Mouse (Mus musculus) layer of hippocampus, adult 11-12 months (tissue): ENCODE results near the gene Tmem120a.

Experiments
- DNase-seq: peaks from one replicate; pipeline ENCODE4 v3.0.0; 2022; ENCODE audit warnings: low spot score

Tmem120a gene

DNA sequence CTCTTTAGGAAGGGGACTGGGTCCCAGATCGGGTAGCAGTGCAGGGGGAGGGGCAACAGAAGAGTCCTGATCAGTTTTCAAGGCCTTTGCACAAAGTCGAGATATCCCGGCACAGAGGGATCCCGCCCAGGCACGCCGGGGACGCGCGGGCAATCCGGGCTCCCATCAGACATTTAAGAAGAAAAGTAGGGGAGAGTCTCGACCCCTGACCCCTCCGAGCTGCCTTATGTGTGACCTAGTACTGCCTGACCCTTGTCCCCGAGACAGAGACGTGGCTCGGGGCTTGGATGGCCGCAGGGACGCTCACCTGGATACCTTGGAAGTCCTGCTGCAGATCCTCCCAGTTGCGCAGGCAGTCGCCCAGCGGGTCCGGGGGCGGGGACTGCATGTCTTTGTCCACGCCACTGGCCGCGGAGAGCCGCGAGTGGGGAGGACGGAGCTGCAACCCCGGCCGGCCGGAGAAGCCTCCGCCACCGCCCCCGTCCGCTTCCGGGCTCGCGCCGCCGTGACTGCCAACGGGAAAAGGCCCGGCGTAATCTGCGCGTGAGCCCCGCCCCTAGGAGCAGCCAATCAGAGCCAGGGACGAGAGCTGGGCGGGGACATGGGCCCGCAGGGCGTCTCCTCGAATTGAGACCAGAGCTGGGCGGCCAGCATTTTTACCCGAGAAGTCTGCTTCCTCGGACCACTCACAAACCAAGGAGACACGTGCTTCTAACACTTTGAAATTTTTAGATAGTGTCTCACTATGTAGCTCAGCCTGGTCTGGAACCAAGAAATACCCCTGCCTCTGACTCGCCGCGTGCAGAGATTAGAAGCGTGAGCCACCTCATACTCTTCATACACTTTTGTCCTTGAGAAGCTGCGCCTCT lies at the start of gene Tmem120a:
Gene Tmem120a, minus strand, starts transcription at position 708 of the 869 bp plus-strand sequence.
- peak; percentile 94 for DNase-seq

DNA sequence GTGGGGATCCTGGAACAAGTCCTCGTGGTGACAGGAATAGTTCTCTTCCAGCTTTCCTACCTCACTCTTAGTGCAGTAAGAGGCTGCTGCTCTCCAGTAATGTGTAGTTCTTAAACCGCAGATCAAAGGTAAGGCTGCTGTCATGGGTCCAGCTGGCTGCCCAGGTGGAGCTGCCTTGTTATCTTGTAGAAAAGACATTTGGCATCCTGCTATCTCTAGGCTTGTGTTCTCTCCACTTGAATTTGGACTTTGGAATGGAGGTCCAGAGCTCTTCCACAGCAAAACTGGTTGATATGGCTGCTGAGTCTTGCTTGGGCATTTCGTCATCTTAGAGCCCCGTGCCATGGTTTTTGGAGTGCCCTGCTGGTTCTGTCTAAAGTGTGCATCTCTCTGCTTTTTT lies 38.7 kb upstream of the Tmem120a start:
- DNase-seq: no peak

- DNase-seq: no peak
Measured at GRCm38 (mm10) chr5:135780331-135780730, 36.1 kb upstream of the Tmem120a start.

- DNase-seq: peak; percentile 100
Measured at GRCm38 (mm10) chr5:135778471-135779445, 34.5 kb upstream of the Tmem120a start, which contains the start of gene Mdh2. TSS of gene Mdh2 (plus strand) at chr5:135778480.

GRCm38 (mm10) chr5:135777796-135778470 lies 33.7 kb upstream of the Tmem120a start, which contains the start of gene Styxl1:
TSS of gene Styxl1 (minus strand) at chr5:135778385.
- DNase-seq: no peak

- no peak for DNase-seq
Measured at GRCm38 (mm10) chr5:135776546-135776945, 32.3 kb upstream of the Tmem120a start.

- DNase-seq: no peak
Measured at GRCm38 (mm10) chr5:135772519-135772918, 28.3 kb upstream of the Tmem120a start.

GRCm38 (mm10) chr5:135764971-135765370 lies 20.7 kb upstream of the Tmem120a start:
- no peak for DNase-seq

- DNase-seq: peak; percentile 80
Measured at GRCm38 (mm10) chr5:135763526-135763925, 19.3 kb upstream of the Tmem120a start.

DNA sequence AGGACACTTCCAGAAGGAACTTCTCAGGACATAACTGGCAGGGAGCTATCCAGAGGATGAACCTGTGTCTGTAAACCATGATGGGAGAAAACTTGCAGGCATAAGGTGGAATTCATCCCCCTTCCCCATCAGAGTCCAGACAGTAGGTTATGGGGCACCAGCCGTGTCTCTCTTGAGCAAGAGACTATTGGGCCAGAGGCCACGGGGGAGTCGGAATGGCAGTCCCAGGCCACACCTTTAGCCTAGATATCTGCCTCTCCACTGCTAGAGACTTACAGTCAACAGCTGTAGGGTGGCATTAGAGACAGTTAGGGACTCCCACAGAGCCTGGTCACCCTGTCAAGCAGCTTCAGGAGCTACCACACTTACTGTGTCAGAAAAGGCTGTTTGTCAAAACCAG lies 17.6 kb upstream of the Tmem120a start:
- no peak for DNase-seq

- DNase-seq: no peak
Measured at GRCm38 (mm10) chr5:135751595-135751994, 7.3 kb upstream of the Tmem120a start.

- DNase-seq: no peak
Measured at GRCm38 (mm10) chr5:135751041-135751440, 6.8 kb upstream of the Tmem120a start.

DNA sequence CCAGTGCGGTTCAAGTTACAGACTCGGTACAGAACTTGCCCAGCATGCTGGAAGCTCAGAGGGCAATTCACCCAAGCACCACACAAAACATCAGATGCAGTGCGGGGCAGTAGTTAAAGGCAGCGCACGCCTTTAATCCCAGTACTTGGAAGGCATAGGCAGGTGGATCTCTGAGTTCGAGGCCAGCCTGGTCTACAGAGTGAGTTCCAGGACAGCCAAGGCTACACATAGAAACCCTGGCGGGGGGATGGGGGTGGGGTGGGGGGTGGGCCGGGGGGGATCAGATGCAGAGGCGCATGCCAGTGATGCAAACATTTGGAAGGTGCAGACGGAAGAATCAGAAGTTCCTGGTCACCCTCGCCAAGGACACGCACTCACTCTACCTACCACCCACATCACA lies 494 bp upstream of the Tmem120a start:
- no peak for DNase-seq

- DNase-seq: no peak
Measured at GRCm38 (mm10) chr5:135742941-135743740, 1.1 kb downstream of the Tmem120a start.

- no peak for DNase-seq
Measured at GRCm38 (mm10) chr5:135742156-135742555, 2.1 kb downstream of the Tmem120a start.

DNA sequence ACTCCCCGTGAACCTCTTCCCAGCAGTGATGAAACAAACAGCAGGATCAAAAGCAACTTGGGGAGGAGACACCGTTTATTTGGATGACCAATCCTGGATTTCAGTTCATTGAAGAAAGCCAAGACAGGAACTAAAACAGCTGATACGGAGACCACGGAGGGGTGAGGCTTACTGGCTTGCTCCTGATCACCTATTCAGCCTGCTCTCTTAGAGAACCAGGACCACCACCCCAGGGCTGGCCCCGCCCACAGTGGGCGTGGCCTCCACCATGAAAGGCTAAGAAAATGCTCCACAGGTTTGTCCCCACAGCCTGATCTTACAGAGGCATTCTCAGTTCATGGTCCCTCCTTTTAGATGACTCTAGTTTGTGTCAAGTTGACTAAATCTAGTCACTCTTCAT lies 6.0 kb downstream of the Tmem120a start:
- no peak for DNase-seq

DNA sequence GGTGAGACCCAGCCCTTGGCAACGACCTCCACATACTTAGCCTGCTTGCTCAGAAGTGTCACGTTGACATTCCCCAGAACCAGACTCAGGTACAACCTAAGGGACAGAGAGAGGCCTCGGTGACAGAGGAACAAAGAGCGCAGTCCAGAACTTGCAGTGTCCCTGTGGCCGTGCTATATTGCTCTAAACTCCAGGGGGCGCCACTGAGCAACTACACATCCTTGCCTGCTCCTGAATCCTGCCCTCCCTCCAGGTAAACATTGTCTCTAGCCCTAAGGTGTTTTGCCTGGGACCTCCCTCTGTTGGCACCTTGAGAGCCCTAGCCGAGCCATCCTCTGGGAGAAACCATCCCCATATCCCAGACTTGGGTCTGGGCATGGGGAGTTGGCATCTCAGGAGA lies 7.1 kb downstream of the Tmem120a start:
- no peak for DNase-seq

DNA sequence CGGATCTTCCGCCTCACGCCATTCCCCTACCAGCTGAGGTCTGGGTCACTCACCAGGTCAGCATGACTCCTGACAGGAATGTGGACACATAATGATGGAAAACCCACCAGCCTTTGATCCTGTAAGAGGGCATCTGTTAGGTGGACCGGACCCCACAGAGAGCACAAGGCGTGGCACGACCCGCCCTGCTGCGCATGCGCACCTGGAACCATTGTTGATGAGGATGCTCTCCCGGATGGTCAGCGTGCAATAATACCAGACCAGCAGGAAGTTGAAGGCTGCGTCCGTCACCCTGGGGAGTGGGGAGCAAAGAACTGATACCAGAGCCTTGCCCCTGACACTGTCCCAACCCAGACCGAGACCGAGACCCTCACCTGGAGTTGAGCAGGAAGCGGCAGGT lies 7.7 kb downstream of the Tmem120a start:
- no peak for DNase-seq

DNA sequence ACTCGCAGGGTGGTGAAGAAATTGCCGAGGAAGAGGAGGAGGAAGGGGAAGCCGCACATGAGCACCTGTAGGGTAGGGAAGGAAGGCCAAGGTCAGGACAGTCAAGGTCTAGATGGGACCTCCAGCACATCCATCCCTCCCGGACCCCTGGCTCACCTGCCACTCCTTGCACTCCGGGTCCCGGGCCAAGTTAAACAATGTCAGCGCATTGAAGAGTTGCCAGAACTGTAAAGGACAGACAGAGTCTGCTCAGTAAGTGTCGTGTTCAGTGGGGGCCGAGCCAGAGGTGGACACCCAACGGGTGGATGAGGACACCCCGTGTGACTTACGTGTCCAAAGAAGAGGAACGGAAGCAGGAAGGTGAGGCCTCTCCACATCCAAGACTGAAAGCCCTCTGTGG lies 8.5 kb downstream of the Tmem120a start:
- DNase-seq: no peak

DNA sequence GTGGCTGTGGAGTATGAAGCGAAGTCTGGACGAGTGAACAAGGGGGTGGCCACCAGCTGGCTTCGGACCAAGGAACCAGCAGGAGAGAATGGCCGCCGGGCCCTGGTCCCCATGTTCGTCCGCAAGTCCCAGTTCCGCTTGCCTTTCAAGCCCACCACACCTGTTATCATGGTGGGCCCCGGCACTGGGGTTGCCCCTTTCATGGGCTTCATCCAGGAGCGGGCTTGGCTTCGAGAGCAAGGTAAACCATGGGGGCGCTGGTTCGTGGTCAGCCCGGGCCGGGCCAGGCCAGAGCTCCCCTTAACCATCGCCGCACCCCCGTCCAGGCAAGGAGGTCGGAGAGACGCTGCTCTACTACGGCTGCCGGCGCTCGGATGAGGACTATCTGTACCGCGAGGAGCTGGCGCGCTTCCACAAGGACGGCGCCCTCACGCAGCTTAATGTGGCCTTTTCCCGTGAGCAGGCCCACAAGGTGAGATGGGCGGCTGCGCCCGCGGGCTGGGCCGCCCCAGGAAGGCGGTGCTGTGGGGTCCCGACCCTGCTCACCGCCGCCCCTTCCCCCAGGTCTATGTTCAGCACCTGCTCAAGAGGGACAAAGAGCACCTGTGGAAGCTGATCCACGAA lies 10.1 kb downstream of the Tmem120a start:
- DNase-seq: no peak

DNA sequence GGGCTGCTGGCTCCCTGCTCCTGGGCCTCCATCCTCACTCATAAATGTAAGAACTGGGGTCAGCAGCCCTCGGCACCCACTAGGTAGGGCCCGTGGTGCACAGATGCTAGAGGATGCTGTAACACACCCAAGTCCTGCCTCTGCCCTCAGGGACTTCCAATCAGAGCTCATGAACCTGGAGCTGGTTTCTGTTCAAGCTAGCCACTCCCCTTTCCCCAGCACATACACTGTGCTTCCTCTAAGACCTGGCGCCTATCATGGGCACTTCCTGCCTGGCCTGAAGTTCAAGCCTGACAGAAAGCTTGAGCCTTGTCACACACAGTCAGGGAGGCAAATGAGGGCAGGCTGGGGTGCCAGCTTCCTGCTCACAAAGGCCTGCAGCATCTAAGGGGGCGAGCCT lies 11.2 kb downstream of the Tmem120a start:
- no peak for DNase-seq
